Mouse (Mus musculus) CH12.LX (cell line): ENCODE results near the gene Neurl4. TPM values are rescaled to one million over a fixed set of nuclear protein-coding genes. Genes with fewer than 3 reads are reported as not detected.

Source experiments
- DNase-seq: peaks from one replicate; pipeline ENCODE4 v3.0.0-alpha.2; 2013; ENCODE audit errors: extremely low read depth
- H3K27ac ChIP-seq: 2 replicates; pipeline ENCODE4 v1.5.1; 2012; ENCODE audit warnings: low read depth, mild to moderate bottlenecking, control low read depth, moderate library complexity; ENCODE audit not compliant: insufficient read depth
- H3K27me3 ChIP-seq: replicated peaks from 2 replicates; pipeline ENCODE3; 2012; ENCODE audit warnings: inconsistent platforms
- H3K36me3 ChIP-seq, 2 experiments: replicated peaks in 1 of 2; 2 replicates each; pipeline versions ENCODE3 to v1.6.1; 2012; ENCODE audit warnings: inconsistent platforms in 1 of 2, low read length in 1 of 2, mild to moderate bottlenecking in 1 of 2, mixed read lengths in 1 of 2, moderate library complexity in 1 of 2; ENCODE audit not compliant: control insufficient read depth in 1 of 2, insufficient read depth in 1 of 2
- H3K4me1 ChIP-seq, 2 experiments: 2 replicates each; pipeline ENCODE4 v1.6.1; 2012; ENCODE audit warnings: inconsistent platforms in 1 of 2, moderate library complexity in 1 of 2; ENCODE audit not compliant: insufficient read depth in 2 of 2, control insufficient read depth in 1 of 2
- H3K4me2 ChIP-seq: 2 replicates; pipeline ENCODE4 v1.6.1; 2012; ENCODE audit warnings: low read depth, mild to moderate bottlenecking, control low read depth; ENCODE audit not compliant: poor library complexity, insufficient read depth, severe bottlenecking
- H3K4me3 ChIP-seq, 3 experiments: fragments of 150-350 bp in 1 of 3; sonication (generic) in 1 of 3; replicated peaks in 1 of 3; 2 replicates each; pipeline versions ENCODE3 to v1.5.1; 2011 to 2012; ENCODE audit warnings: low read depth in 2 of 3, low read length in 2 of 3, mild to moderate bottlenecking in 2 of 3, moderate library complexity in 2 of 3, control low read depth in 1 of 3, improper control_type of control experiment in 1 of 3, inconsistent platforms in 1 of 3, mixed read lengths in 1 of 3; ENCODE audit not compliant: poor library complexity in 1 of 3
- H3K79me2 ChIP-seq: replicated peaks from 2 replicates; pipeline ENCODE4 v1.6.1; 2012; ENCODE audit warnings: mild to moderate bottlenecking, moderate library complexity; ENCODE audit not compliant: control insufficient read depth, poor library complexity, insufficient read depth, severe bottlenecking; ENCODE audit errors: extremely low read depth
- H3K9ac ChIP-seq: 2 replicates; pipeline ENCODE4 v1.6.1; 2012; ENCODE audit warnings: low read depth, mild to moderate bottlenecking, control low read depth, moderate library complexity; ENCODE audit not compliant: insufficient read depth
- H3K9me3 ChIP-seq: replicated peaks from 2 replicates; pipeline ENCODE3; 2012; ENCODE audit warnings: low read length, inconsistent platforms, mixed read lengths
- CHD1 ChIP-seq: IDR thresholded peaks from 2 replicates; pipeline ENCODE4 v1.6.1; 2012; ENCODE audit warnings: low read depth, low read length, improper control_type of control experiment, inconsistent platforms
- EP300 ChIP-seq: IDR thresholded peaks from 2 replicates; pipeline ENCODE4 v1.6.1; 2011; ENCODE audit warnings: low read length, improper control_type of control experiment
- GABPA ChIP-seq: IDR thresholded peaks from 2 replicates; pipeline ENCODE4 v1.6.1; 2012; ENCODE audit warnings: low read depth, low read length, improper control_type of control experiment, inconsistent platforms; ENCODE audit not compliant: insufficient replicate concordance
- HCFC1 ChIP-seq: IDR thresholded peaks from 2 replicates; pipeline ENCODE4 v1.6.1; 2012; ENCODE audit warnings: low read depth, mild to moderate bottlenecking, inconsistent platforms, low read length, improper control_type of control experiment
- IRF4 ChIP-seq: IDR thresholded peaks from 2 replicates; pipeline ENCODE4 v1.6.1; 2014; ENCODE audit warnings: low read depth, mild to moderate bottlenecking, inconsistent platforms, low read length, improper control_type of control experiment
- JUN ChIP-seq: IDR thresholded peaks from 2 replicates; pipeline ENCODE4 v1.6.1; 2011; ENCODE audit warnings: low read depth, mild to moderate bottlenecking, low read length, improper control_type of control experiment, moderate library complexity; ENCODE audit not compliant: insufficient read depth
- KAT2A ChIP-seq: IDR thresholded peaks from 2 replicates; pipeline ENCODE4 v1.6.1; 2012; ENCODE audit warnings: low read length, improper control_type of control experiment, inconsistent platforms; ENCODE audit not compliant: insufficient replicate concordance
- MAFK ChIP-seq: IDR thresholded peaks from 2 replicates; pipeline ENCODE4 v1.6.1; 2011; ENCODE audit warnings: low read length, improper control_type of control experiment; ENCODE audit not compliant: insufficient replicate concordance
- MAX ChIP-seq: IDR thresholded peaks from 2 replicates; pipeline ENCODE4 v1.6.1; 2011; ENCODE audit warnings: low read length, improper control_type of control experiment
- MEF2A ChIP-seq: IDR thresholded peaks from 2 replicates; pipeline ENCODE4 v1.6.1; 2014; ENCODE audit warnings: low read depth, mild to moderate bottlenecking, inconsistent platforms, low read length, improper control_type of control experiment, borderline replicate concordance
- MXI1 ChIP-seq: IDR thresholded peaks from 2 replicates; pipeline ENCODE4 v1.6.1; 2011; ENCODE audit warnings: mild to moderate bottlenecking, low read depth, low read length, improper control_type of control experiment
- NELFE ChIP-seq: IDR thresholded peaks from 2 replicates; pipeline ENCODE4 v1.6.1; 2011; ENCODE audit warnings: low read depth, low read length, improper control_type of control experiment
- PAX5 ChIP-seq: IDR thresholded peaks from 2 replicates; pipeline ENCODE4 v1.6.1; 2012; ENCODE audit warnings: low read length, inconsistent platforms, mixed read lengths
- POLR2AphosphoS2 ChIP-seq: IDR thresholded peaks from 2 replicates; pipeline ENCODE4 v1.6.1; 2011; ENCODE audit warnings: low read depth, low read length, improper control_type of control experiment
- RCOR1 ChIP-seq: conservative IDR thresholded peaks from 2 replicates; pipeline ENCODE4 v1.6.1; 2012; ENCODE audit warnings: low read depth, mild to moderate bottlenecking, inconsistent platforms, low read length, improper control_type of control experiment
- TBP ChIP-seq: conservative IDR thresholded peaks from 2 replicates; pipeline ENCODE4 v1.6.1; 2011; ENCODE audit warnings: low read depth, low read length, improper control_type of control experiment
- TCF12 ChIP-seq: IDR thresholded peaks from 2 replicates; pipeline ENCODE4 v1.6.1; 2014; ENCODE audit warnings: low read depth, mild to moderate bottlenecking, inconsistent platforms, low read length, improper control_type of control experiment
- USF2 ChIP-seq: conservative IDR thresholded peaks from 2 replicates; pipeline ENCODE4 v1.6.1; 2011; ENCODE audit warnings: low read depth, low read length, improper control_type of control experiment
- dilution Hi-C: fragments of 300-500 bp; cut with MboI; formaldehyde crosslinking; loops from 2 replicates; pipeline ENCODE4 v1.14.3; 2020; ENCODE audit warnings: low sequenced_read_pairs; ENCODE audit not compliant: extremely low pct_unique_long_range_greater_than_20kb, extremely low pct_ligation_motif_present
- in situ Hi-C: fragments of 300-500 bp; cut with MboI; formaldehyde crosslinking; loops from 3 replicates; pipeline ENCODE4 v1.14.3; 2019; ENCODE audit warnings: low sequenced_read_pairs, low pct_ligation_motif_present, low pct_unique_long_range_greater_than_20kb, mixed read lengths
- polyA plus RNA-seq: library from polyadenylated mRNA; unstranded; fragments of >175 nt; gene quantifications from 2 replicates; pipeline ENCODE4 v1.2.1, GENCODE M21; 2012; ENCODE audit warnings: low read depth; ENCODE audit not compliant: insufficient read length
- total RNA-seq, 2 experiments: library from RNA; depleted of rRNA; stranded (reverse); fragments of 300-350 nt in 1 of 2; fragments of >200 nt in 1 of 2; gene quantifications; 2 replicates each; pipeline ENCODE4 v1.2.3; 2012 to 2014

Neurl4 gene
- total and polyA plus RNA-seq, 3 experiments: 21.4 to 51.0 (median 40.1) TPM

GRCm38 (mm10) chr11:69936156-69936555 lies 35.3 kb downstream of the Neurl4 start:
- dilution Hi-C loops: no loop called here
- no peak for TF ChIP-seq TBP
- TF ChIP-seq NELFE: no peak
- TF ChIP-seq JUN: no peak
- TF ChIP-seq CHD1: no peak
- TF ChIP-seq POLR2AphosphoS2: no peak
- no peak for TF ChIP-seq MAX
- TF ChIP-seq MXI1: no peak
- no peak for TF ChIP-seq MEF2A
- TF ChIP-seq USF2: no peak
- no peak for TF ChIP-seq EP300
- no peak for TF ChIP-seq TCF12
- TF ChIP-seq KAT2A: no peak
- TF ChIP-seq HCFC1: no peak
- TF ChIP-seq PAX5: no peak
- TF ChIP-seq RCOR1: no peak
- TF ChIP-seq IRF4: no peak
- no peak for TF ChIP-seq MAFK
- no peak for TF ChIP-seq GABPA
- TF ChIP-seq, all 38 proteins: peak for 0
- Histone ChIP-seq H3K9ac (no peak overlapping the region), H3K27ac (no peak overlapping the region), H3K9me3 (no peaks in the 10 kb centered on the region), H3K27me3 (peaks cover 65% of the 10 kb centered on the region), H3K4me2 (peak overlapping the region; percentile 92), H3K36me3 (no peaks in the 10 kb centered on the region), H3K4me3 (peak overlapping the region in 1 of 3 experiments; percentile 51), H3K4me1 (peaks cover 2 to 49% of the 10 kb centered on the region in 2 experiments), H3K79me2 (no peaks in the 10 kb centered on the region)
- DNase-seq: no peak
- in situ Hi-C loops: no loop called here

- Histone ChIP-seq H3K36me3 (no peaks in the 10 kb centered on the region), H3K27me3 (peaks cover 65% of the 10 kb centered on the region), H3K27ac (no peak overlapping the region), H3K4me1 (peaks cover 0 to 42% of the 10 kb centered on the region in 2 experiments; a peak in 3 of 4 replicates), H3K4me3 (no peak overlapping the region), H3K9ac (no peak overlapping the region), H3K9me3 (no peaks in the 10 kb centered on the region), H3K4me2 (no peak overlapping the region), H3K79me2 (no peaks in the 10 kb centered on the region)
- DNase-seq: no peak
- in situ Hi-C loops (no loop called here), dilution Hi-C loops (no loop called here)
- TF ChIP-seq MAFK: no peak
These were observed 36.0 kb downstream of the Neurl4 start for GRCm38 (mm10) chr11:69936714-69937347.
